Mouse (Mus musculus) adrenal gland, adult 18-20 months (tissue): ENCODE results near the gene Idh1. TPM values are rescaled to one million over a fixed set of nuclear protein-coding genes. Genes with fewer than 3 reads are reported as not detected.
"Not testable (repeated sequence)": the region's sequence is repeated elsewhere in the genome, so short reads cannot be mapped to it uniquely, and the experiment has no call there.

Experiments used
- DNase-seq, 2 experiments: peaks; one replicate each; pipeline ENCODE4 v3.0.0; 2021 to 2022; ENCODE audit warnings: low spot score in 2 of 2
- long read RNA-seq, 2 experiments: library from polyadenylated mRNA; stranded (forward); transcript quantifications; one replicate each; pipeline ENCODE4 v2.0.0; 2021
- total RNA-seq, 2 experiments: library from RNA; stranded (reverse); gene quantifications; 1 replicate in 1 of 2; 2 replicates in 1 of 2; pipeline ENCODE4 v1.2.3; 2021

Gene Idh1
- total RNA-seq: 100 to 1,000 TPM; 278 to 555 TPM
- long read RNA-seq, experiment 1, transcript Idh1-201 (9 exons, 2,302 nt): major isoform, 218 of 238 reads
- long read RNA-seq, experiment 1, partial matches to known transcripts: 11 of 238 reads
- long read RNA-seq, experiment 1, other reads (novel, unspliced or antisense): 8 of 238 reads
- long read RNA-seq, experiment 2, transcript Idh1-201 (9 exons, 2,302 nt): major isoform, 1,230 of 1,366 reads
- long read RNA-seq, experiment 2, partial matches to known transcripts: 68 of 1,366 reads
- long read RNA-seq, experiment 2, other reads (novel, unspliced or antisense): 65 of 1,366 reads

DNA sequence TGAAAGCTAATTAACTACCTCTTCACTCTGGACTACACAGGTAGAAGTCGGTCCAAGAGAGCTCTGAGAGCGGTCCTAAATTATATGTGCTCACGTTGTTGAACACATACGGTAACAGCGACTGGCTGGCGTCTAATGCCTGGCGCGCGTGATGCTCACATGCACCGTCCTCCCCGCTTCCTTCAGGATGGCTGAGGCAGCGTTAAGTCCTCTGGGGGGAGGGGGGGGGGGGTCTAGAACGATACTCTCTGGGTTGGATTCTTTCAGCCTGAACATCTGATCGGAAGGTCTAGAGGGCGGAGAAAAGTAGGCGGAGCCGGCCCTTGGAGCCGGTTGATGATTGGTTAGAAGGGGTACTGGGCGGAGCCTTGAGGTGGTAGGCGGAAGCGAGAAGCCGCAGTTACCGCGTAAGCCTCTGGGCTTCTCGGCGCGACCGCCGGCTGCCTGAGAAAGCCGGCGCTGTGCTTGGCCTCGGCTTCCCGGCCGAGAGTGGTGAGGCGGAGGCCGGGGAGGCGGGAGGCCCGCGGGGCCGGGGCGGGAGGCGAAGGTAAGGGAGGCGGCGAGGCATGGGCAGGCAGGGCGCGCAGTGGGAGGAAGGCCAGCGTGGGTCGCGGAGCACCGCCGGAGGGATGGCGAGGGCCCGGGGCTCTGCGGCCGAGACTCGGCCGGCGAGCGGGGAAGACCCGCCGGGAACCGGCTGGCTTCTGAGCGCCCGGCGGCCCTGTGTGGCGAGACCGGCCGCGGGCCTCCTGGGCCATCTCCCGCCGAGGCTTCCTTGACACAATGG, at the start of gene Idh1, which contains the start of gene Pikfyve:
Idh1 (minus strand) TSS at position 214 of the 787 bp plus-strand sequence.
Pikfyve (plus strand) TSS at position 397 of the 787 bp plus-strand sequence.
- DNase-seq: peak; percentile 92 to 93

DNA sequence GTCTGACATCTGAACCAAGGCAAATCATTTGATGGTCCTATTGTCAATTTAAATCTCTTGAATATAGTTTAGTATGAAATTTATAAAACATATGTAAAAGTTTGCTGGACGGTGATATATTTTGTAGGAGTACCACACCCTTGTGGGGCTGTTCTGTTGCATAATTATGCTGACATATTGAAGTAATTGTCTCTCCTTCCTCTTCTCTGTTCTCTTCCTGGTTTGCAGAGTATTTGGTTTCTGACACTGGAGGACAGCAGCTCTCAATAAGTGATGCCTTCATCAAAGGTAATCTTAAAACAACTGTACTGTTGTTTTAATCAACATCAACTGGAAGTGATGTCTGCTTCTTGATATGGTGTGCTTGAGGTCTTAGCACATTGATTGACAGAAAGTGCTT, 44.3 kb upstream of the Idh1 start:
- no peak for DNase-seq

DNA sequence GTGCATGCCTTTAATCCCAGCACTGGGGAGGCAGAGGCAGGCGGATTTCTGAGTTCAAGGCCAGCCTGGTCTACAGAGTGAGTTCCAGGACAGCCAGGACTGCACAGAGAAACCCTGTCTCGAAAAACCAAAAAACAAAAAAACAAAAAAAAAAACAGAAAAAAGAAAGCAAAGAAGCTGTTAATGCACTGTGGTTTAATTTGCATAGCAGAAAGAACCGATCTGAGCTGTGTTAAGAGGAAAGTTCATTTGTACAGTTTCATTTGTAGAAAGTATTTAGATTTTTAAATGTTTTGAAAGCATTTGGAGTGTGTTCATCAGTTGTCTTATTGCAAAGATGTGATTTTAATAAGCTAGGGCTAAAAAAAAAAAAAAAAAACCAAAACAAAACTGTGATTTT, 43.5 kb upstream of the Idh1 start:
- not testable (repeated sequence) for DNase-seq

DNA sequence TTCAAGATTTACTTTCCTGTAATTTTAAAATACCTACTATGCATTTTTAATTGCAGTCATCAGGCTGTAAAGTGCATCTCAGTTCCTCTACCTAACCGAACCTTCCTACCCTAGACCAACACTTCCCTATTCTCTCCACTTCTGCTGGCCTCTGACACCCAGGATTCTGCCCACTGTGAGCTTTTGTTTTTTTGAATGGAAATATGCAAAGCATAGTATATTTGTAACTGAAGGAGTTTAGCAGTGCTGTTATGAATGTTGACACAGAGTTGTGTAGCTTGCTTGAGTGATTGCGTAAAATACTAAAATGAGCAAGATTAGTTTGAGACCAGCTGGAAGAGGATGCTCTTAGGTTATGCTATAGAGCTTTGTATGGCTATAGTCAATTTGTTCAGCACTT, 41.4 kb upstream of the Idh1 start:
- DNase-seq: no peak

DNA sequence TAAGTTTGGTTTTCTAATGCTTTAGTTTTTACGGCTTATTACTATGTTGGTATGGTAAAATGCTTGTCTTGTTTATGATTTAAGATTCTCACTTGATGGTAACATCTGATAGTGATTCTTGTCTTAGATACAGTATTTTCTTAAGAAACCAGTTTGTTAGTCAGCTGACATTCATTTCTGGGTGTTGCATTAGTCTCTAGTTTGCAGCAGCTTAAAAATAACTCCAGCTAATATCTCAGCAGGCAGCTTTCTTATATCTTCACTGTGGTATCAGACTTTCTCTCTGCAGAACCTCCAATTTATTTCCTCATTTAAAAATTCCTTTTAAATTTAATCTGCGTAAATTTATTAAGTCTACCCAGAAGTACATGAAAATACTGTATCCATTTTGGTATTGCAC, 37.4 kb upstream of the Idh1 start:
- no peak for DNase-seq

DNA sequence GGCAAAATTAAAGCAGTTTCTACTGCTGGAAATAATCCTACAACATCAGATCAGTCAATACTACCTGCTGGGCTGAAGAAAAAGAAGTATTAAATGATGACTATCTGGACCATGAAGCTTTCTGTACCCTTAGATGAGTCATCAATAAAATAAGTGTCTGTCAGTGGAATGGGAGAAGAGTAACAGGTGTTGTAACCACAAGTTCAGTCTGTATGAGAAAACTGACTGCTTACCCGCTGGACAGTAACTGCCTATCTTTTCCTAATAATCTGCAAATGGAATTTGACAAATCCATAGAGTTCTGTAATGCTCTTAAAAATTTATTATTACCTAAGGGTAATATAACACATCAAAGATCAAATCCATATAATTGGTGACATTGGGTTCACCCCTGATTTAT, 31.7 kb upstream of the Idh1 start:
- no peak for DNase-seq

DNA sequence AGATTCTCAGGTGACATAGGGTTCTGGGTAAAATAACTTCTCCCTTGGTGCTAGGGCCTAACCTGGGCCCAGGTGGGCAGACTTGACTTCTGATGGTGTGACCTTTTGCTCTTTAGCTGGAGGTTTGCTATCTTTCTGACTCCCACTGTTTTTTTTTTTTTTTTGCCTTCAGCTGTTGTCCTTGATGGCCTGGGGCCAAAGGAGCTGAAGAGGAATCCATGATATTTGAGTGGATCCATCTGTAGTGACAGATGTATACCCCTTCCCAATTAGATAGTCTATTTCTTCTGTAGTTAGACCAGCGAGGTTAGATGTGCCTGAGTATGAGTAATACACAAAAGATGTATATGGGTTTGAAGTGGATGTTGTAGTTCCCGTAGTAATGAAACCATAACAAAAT, 31.3 kb upstream of the Idh1 start:
- no peak for DNase-seq

DNA sequence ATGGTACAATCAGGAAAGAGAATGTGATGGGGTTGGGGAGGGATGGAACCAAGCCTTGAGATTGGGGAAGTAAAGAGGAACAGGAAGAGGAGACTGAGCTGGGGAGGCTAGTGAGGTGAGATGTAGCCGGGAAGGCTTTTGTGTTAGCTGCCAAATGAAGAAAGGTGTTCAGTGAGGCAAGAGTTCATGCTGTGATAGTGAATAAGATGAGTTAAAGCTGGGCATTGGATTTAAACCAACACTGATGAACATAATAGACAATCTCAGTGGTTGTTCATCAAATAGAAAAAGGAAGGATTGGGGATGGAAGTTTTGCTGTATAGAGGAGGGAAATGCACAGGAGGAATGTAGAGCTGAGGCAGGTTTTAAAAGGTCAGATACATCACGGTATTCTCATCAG, 26.9 kb upstream of the Idh1 start:
- DNase-seq: no peak

DNA sequence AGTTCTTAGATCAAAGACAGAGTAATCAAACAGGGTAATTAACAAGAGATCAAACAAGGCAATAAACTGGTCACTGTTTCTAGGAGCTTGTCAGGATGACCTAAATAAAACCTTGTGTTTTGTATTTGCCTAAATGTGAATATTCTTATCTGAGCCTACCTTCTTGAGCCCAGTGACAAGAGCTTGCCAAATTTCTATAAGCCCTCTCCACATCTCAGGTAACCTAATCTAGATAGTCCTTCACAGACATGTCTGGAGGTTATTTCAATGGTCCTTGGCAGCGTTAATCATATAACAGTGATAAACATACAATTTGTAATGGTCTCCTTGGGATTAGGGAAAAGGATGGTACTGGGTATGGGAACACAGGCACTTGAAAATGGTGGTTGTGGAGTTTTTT, 18.0 kb upstream of the Idh1 start:
- no peak for DNase-seq

DNA sequence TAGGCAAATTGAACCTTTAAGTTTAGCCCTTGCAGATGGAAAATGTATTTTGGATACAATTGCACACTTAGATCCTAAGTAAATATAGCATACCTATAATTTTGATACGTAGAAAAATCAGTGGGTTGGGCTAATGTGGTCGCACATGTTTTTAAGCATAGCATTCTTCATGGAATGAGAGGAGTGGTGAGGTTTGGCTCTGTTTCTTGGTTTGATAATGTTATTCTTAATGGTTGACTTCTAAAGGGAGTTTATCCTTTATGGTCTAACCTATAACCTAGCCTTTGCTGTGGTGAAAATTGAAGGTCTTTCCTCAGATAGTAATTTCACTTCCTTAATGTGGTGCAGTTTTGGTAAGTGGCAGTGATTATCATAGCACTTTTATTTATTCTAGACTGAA, 12.6 kb upstream of the Idh1 start:
- no peak for DNase-seq

DNA sequence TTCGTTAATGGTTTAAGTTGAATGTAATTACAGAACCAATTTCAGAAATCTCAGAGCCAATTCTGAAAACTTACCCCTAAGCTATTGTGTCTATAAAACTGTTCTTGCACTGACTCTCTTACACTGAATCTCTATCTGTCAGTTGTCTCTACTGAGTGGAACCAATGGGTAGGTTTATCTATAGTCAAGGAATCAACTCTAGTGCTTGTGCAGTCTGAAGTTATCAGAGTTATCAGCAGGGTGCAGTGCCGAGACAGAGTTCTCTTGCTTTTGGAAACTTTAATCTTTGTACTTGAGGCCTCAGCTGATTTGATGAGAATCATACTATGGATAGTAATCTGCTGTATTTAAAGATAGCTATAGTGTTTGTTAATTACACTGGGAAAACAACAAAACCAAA, 12.1 kb upstream of the Idh1 start:
- no peak for DNase-seq

DNA sequence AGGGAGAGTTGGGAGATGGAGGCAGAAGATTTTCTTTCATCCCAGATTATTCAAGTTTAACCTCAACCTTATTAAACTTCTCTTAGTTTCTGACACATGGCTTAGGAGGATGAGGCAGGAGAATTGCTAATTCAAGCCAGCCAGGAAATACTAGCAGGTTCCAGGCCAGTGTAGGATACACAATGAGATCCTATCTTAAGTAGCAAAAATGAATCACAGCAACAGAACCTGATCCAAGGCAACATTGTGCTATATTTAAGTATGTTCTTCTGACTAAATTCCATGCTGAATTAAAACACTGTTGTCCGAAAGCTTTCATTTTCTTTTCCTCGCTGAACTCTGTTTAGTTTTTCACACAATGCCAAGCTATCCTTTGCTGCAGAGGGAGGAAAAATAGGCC, 6.9 kb upstream of the Idh1 start:
- DNase-seq: no peak

DNA sequence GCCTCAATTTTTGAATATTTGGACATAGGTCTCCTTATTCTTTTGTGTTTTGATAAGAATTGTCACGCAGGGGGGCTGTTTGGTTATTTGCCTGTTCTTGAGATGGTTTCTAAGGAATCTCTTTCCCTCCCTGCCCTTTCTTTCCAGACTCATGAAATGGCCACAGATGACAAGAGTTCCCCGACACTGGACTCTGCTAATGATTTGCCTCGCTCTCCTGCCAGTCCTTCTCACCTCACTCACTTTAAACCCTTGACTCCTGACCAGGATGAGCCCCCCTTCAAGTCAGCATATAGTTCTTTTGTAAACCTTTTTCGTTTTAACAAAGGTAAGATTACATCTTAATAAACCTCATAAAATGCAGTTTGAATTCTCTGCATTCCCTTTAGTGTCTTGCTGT, 3.9 kb upstream of the Idh1 start:
- DNase-seq: no peak

DNA sequence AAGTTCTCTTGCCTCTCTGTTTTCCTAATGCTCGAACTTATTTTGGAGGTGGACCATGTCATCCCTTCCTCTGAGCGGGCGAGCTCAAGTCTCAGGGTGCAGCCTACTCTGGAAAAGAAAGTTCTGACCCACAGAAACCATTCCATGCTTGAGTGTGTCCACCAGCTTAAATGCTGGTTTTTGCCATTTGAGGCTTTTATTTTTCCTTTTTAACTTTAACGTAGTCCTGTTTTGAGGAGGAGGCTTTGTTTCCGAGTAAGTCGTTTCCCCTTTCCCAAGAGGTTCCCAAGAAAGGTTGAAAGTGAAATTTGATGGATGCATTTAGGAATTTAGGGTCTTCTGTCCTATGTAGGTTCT, 752 bp upstream of the Idh1 start:
- DNase-seq: no peak

DNA sequence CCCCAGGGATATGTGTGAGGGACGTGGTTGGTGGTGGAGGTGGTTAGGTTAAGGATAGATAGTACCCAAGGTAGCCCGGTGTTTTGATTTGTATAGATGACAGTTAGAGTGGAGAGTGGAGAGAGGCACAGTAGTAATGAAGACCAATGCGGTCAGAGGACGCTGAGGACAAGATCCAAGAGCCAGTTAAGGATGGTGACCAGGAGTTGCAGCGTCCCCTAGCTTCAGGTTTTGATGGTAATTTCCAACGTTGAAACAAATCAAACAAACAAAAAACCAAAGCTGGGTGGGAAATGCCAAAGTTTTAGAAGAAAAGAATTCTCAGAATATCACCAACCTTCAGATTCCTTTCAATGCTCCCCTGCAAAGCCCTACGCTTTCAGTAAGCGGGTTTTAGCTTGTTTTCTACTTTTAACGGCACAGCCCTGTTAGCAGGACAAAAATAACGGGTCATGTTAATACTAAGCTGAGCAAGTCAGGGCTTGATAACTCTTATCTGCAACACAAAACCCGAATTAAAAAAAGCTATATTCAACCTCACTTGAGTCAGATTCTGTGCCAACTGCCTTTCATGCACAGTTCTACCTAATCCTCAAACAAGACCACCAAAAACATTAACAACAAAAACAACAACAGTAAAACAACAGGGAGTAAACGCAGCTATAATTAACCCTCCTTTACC, 635 bp downstream of the Idh1 start:
- no peak for DNase-seq

DNA sequence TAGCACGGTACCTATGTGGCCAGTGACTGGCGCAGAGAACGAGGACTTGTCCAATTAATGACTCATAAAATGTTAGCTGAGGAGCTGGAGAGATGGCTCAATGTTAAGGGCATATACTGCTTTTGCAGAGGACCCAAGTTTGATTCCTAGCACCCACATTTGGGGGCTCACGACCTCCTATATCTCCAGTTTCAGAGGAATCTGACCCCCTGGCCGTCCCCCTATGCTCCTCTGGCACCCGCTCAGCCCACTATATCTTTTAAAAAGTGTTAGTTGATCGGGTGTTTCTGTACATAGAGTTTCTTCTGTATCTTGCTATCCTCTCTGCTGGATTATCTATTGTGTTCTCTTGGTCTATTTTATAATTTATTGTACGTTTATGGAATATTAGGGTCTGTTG, 1.3 kb downstream of the Idh1 start:
- no peak for DNase-seq

DNA sequence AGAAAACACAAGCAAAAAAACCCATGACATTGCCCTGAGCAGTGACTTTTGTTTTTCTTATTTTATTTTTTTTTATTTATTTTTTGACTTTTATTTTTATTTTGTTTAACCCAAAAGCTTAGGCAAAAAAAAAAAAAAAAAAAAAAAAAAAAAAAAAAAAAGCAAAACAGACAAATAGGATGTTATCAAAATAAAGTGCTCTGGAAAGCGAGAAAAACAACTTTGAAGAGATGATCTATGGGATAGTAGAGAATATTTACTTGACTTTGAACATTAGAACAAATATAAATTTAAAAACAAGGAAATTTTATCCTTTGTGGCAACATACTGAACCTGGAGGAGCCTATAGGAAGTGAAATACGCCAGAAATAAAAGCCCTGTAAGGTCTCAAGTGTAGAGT, 2.3 kb downstream of the Idh1 start:
- DNase-seq: no peak

DNA sequence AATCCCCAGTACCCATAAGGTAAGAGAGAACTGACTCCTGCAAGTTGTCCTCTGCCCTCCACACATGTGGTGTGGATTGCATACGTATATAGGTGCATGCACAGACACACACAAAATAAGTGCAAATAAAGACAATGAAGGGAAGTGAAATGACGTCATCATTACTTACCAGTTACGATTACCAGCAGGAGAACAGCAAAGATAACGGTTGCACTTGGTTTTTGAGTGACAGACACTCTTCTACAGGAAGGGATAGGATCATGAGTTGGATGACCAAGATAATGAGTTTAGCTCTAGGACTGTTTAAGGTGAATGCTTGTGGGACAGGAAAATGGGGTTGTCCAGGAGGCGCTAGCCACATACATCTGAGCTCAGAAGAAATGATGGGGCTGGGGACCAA, 4.8 kb downstream of the Idh1 start:
- no peak for DNase-seq

DNA sequence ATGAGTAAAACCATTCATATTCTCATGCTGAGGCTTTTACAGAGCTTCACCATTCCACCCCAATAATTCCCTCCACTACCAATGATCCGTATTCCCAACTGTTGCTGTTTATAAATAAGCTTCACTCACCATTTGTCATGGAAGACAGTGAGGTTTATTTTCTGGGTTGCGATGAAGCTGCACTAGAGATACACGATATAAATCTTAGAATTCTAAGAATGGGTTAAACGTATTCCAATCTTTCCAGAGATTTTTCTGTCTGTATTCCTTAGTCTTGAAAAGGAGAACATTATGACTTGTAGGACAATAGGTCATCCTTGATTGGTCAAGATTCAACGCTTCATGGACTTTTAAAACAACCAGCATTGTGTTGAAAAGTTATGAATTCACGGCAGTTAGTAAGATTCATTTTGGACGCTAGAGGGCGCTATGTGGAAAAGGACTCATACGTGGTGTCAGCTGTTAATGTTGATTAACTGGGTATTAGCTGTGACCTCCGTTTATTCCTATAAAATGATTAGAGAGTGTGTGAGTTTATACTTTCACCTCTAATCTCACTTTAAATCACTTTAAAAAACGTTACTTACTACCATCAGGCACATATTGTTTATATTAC, 6.6 kb downstream of the Idh1 start:
- DNase-seq: peak in 1 of 2 experiments; percentile 58

DNA sequence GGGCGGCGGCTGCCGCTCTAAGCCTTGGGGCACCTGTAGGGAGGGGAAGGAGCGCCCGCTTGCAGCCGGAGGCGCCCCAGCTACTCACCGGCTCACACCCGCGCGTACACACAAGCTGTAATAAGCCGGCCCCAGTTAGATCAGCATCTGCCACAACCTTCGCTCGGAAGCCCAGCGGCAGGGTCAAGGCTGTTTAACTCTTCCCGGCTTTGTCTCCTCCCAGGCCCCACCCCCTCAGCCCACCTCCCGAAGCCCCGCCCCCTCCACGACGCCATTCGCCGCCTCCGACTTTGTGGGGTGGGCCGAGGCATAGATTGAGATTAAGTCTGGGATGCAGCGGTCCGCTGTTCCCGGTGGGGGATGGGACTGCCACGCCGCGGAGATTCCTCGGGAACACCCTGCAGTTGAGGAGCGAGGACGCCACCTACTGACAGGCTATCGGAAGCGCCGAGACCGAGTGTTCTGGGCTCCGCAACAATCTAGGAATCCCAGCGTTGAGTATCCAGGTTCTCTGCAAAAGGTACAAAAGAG, 7.3 kb downstream of the Idh1 start:
- peak; percentile 99 for DNase-seq

DNA sequence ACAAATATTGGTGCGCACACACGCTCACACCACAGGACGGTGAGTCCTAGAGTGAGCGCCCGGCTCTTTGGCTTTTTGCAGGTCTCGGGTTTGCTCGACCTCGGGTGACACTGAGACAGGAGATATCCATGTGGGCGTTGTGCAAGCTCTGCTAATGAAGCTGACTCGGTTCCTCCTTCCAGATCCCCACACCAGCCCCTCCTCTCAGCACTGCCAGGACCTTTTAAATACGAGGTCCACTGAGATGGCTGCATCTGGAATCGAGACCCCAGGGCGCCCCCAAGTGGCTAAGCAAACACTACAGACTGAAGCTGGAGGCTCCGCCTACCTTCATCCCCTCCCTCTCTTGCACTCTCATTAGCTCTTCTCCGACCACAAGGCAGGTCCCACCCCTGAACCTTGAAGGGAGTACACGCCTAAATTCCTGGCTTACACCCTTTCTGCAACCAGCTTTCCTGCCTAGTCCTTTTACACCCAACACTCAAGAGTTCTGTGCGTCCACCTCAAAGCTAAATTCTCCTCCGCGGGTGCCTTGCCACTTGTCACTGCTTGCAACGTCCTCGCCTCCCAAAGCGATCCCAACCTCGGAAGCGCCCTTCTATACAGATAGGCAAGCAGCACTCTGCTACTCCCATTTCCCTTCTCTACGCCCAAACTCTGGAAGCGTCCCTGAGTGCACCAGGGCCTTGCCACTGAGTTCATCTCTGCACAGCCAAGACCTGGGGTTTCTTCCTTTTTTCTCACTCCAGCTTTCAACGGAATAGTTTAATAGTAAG, 8.0 kb downstream of the Idh1 start:
- DNase-seq: peak; percentile 97 to 98
